Mouse (Mus musculus) E14TG2a.4 (cell line): ENCODE results near the gene Eef2k.

Experiments used
- H3K27me3 ChIP-seq: 2 replicates; pipeline ENCODE4 v1.6.1; 2014; ENCODE audit warnings: low read length, control low read depth; ENCODE audit not compliant: insufficient read depth
- H3K36me3 ChIP-seq: 2 replicates; pipeline ENCODE4 v1.6.1; 2014; ENCODE audit warnings: low read length, control low read depth; ENCODE audit not compliant: insufficient read depth
- H3K4me1 ChIP-seq: replicated peaks from 2 replicates; pipeline ENCODE4 v1.6.1; 2014; ENCODE audit warnings: low read depth, low read length, control low read depth
- H3K4me3 ChIP-seq: replicated peaks from 2 replicates; pipeline ENCODE4 v1.5.1; 2014; ENCODE audit warnings: mild to moderate bottlenecking, low read length
- H3K9me3 ChIP-seq: 2 replicates; pipeline ENCODE4 v1.6.1; 2014; ENCODE audit warnings: low read length, control low read depth
- CTCF ChIP-seq: conservative IDR thresholded peaks from 2 replicates; pipeline ENCODE4 v1.5.1; 2014; ENCODE audit warnings: low read length
- NANOG ChIP-seq: IDR thresholded peaks from 2 replicates; pipeline ENCODE4 v1.6.1; 2014; ENCODE audit warnings: borderline replicate concordance, low read length, mixed read lengths
- POU5F1 ChIP-seq: IDR thresholded peaks from 2 replicates; pipeline ENCODE4 v1.6.1; 2014; ENCODE audit warnings: low read length, borderline replicate concordance

Gene Eef2k

DNA sequence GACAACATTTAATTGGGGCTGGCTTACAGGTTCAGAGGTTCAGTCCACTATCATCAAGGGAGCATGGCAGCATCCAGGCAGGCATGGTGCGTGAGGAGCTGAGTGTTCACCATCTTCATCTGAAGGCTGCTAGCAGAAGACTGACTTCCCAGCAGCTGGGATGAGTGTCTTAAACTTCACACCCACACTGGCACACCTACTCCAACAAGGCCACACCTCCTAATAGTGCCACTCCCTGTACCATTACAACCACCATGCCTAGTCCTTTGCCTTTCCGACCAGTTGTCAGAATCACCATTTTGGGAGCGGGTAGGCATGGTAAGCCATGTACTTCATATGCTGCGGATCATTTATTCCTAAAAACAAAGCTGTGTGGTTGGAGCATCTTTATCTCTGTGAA, 38.1 kb downstream of the Eef2k start:
- no peaks in the 10 kb centered on the region for H3K27me3 ChIP-seq
- H3K4me3 ChIP-seq, result no peak overlapping the region
- no peak for TF ChIP-seq POU5F1
- no peak for TF ChIP-seq NANOG
- no peak for TF ChIP-seq CTCF
- 0 out of 2 replicates have a peak, but pooled peaks cover 4% of the 10 kb centered on the region for H3K4me1 ChIP-seq
- H3K36me3 ChIP-seq, result peaks cover 39% of the 10 kb centered on the region
- peaks cover 9% of the 10 kb centered on the region for H3K9me3 ChIP-seq

DNA sequence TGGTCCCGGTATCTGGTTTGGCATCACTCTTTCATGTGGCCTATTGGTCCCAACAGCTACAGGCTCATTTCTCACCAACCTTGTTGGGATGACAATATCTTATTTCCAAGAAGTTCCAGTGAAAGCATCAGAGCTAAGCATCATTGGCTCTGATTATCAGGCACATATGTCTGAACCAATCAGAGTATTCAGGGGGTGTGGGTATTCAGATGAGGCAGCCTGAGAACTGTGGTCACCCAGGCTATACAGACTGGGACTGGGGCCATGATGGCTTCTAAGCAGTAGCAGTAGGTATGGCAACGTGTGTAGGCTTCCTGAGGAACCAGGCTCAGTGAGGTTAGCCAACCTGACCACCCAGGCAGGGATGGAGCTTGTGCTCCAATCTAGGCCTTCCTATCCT, 38.8 kb downstream of the Eef2k start:
- peaks cover 9% of the 10 kb centered on the region for H3K9me3 ChIP-seq
- no peak overlapping the region for H3K4me3 ChIP-seq
- H3K27me3 ChIP-seq, result no peaks in the 10 kb centered on the region
- TF ChIP-seq NANOG (no peak), POU5F1 (no peak), CTCF (no peak)
- H3K4me1 ChIP-seq, result no peaks in the 10 kb centered on the region
- peaks cover 46% of the 10 kb centered on the region for H3K36me3 ChIP-seq

DNA sequence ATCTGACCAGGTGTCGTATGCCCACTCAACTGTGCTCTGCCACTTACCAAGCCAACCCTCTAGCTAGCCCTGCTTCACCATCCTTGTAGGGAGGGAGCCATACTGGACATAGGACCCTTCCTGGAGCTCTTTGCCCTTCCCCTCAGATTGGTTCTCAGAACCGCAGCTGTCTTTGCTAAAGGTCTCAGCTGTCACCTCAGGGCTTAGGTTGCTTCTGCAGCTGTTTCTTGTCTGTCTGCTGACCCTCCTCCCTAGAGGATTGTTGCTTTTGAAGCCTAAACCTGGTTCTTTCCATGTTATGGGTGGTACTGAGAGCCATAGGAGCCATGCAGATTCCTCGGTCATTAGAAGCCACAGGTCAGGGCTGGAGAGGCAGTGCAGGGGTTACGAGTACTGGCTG, 40.0 kb downstream of the Eef2k start:
- Histone ChIP-seq H3K27me3 (no peaks in the 10 kb centered on the region), H3K36me3 (peaks cover 58% of the 10 kb centered on the region), H3K9me3 (peaks cover 9% of the 10 kb centered on the region), H3K4me1 (no peaks in the 10 kb centered on the region), H3K4me3 (no peak overlapping the region)
- no peak for TF ChIP-seq CTCF
- TF ChIP-seq NANOG, result no peak
- TF ChIP-seq POU5F1, result no peak

DNA sequence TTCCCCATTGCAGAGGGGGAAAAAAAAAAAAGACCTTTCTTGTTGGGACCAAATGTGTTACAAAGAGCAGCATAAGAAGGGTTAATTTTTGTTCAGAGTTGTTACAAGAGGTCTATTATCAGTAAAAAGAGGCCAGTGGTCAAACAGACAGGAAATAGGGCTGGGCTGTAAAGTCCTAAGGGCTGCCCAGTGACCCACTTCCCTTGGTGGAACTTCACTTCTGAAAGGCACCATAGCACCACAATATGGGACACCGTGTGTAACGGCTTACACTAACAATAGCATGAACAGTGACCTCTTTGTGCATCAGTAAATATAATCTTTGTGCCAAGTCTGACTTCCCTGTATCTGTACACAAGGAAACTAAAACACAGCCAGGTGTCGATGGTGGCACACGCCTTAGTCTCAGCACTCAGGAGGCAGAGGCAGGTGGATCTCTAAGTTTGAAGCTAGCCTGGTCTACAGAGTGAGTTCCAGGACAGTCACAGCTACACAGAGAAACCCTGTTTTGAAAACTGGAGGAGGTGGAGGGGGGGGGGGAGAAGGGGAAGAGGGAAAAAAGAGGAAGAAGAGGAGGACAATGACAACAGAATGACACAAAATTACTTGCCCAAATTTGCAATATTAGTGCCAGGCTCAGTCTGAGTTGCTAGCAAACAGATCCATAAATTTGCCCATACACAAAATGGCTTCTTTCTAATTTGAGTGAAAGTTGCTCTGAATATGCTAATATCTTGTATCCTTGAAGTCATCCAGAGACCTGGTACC, 41.1 kb downstream of the Eef2k start:
- TF ChIP-seq POU5F1 (no peak), NANOG (no peak)
- Histone ChIP-seq H3K36me3 (peaks cover 59% of the 10 kb centered on the region), H3K4me1 (no peaks in the 10 kb centered on the region), H3K4me3 (no peak overlapping the region), H3K27me3 (no peaks in the 10 kb centered on the region), H3K9me3 (peaks cover 9% of the 10 kb centered on the region)

DNA sequence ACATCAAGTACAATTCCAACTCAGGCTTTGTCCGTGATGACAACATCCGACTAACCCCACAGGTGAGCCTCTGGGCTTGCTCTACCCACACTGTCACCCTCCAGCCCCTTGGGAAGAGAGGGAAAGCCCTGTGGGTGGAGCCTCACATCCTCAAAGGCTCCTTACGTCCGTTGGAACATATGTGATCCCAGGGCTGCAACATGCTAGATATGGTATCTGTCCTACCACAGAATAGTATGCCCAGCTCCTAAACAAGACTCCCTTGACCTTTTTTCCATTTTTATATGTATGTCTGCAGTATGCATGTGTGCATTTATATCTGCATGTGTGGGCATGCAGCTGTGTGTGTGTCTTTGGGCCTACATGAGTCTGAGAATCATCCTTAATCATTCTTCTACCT, 42.1 kb downstream of the Eef2k start:
- H3K4me1 ChIP-seq, result no peaks in the 10 kb centered on the region
- peaks cover 65% of the 10 kb centered on the region for H3K36me3 ChIP-seq
- H3K4me3 ChIP-seq, result no peak overlapping the region
- peaks cover 9% of the 10 kb centered on the region for H3K9me3 ChIP-seq
- TF ChIP-seq CTCF, result no peak
- TF ChIP-seq POU5F1, result no peak
- TF ChIP-seq NANOG, result no peak
- no peaks in the 10 kb centered on the region for H3K27me3 ChIP-seq

DNA sequence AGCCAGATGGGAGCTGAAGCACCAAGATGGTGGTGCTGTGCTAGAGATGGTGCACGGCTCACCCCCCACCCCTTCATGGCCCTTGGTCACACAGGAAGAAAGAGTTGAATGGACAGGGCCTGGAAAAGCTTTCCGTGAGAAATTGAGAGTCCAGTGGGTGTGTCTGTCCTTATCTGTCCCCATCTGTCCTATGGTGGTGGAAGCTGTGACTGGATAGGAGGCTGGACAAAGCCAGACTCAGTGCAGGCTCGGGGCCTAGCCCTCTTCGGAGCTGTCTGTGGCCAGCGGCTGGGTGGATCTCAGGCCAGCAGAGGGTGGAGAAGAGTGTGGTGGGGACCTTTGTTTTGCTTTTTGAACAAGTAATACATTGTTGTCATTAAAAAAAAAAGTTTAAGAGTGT, 50.5 kb downstream of the Eef2k start:
- H3K36me3 ChIP-seq, result peaks cover 26% of the 10 kb centered on the region
- no peak overlapping the region for H3K4me3 ChIP-seq
- H3K9me3 ChIP-seq, result no peaks in the 10 kb centered on the region
- H3K27me3 ChIP-seq, result no peaks in the 10 kb centered on the region
- H3K4me1 ChIP-seq, result peaks cover 6% of the 10 kb centered on the region
- TF ChIP-seq POU5F1, result no peak
- TF ChIP-seq CTCF, result no peak
- no peak for TF ChIP-seq NANOG

DNA sequence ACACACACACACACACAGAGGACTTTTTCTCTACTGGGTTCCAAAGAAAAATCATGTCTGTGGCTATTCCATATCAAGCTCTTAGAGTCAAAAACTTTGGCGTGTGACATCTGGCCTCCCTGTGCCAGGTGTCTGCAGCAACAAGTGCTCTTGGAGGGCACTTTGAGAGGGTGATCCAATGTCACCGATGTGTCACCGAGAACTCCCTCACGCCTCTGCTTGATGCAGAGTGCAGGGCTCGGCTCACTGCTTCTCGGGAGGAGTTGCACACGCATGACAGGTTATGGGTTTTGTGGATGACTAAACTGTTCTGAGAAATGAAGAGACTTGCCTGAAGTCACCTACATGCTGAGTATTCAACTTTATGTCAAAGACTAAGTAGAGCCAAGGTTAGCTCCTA, 54.4 kb downstream of the Eef2k start:
- H3K9me3 ChIP-seq, result no peaks in the 10 kb centered on the region
- no peak overlapping the region for H3K4me3 ChIP-seq
- H3K27me3 ChIP-seq, result no peaks in the 10 kb centered on the region
- H3K36me3 ChIP-seq, result peaks cover 15% of the 10 kb centered on the region
- peaks cover 28% of the 10 kb centered on the region for H3K4me1 ChIP-seq
- TF ChIP-seq POU5F1 (no peak), NANOG (no peak), CTCF (no peak)

DNA sequence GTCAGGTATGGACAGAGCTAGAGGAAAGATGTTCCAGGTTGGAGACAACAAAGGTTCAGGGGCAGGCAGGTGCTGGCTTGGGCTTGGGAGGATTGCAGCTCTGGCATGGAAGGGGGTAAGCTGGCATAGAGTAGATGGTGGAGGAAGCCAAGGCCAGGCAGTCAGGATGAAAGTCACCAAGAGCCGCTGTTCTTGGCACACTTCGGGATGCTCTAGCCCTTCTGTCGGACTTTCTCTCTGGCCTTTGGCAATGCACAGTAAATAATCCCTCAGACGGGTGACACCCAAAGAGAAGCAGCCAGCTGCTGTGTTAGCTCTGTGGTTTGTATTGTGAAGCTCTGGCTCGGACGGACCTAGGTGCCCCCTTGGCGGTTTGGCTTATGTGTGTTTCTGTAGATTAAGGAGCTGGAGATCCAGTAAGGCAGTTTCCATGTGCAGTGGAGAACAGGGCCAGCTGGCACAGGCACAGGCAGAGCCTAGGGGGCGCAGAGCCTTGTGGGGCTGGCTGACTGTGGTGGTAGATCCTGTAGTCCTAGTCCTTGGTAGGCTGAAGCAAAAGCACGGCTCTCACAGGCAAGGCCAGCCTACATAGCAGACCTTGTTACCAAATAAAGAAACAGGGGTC, 55.2 kb downstream of the Eef2k start:
- Histone ChIP-seq H3K36me3 (peaks cover 15% of the 10 kb centered on the region), H3K4me1 (peaks cover 31% of the 10 kb centered on the region), H3K9me3 (no peaks in the 10 kb centered on the region), H3K4me3 (no peak overlapping the region), H3K27me3 (no peaks in the 10 kb centered on the region)
- TF ChIP-seq POU5F1, result no peak
- no peak for TF ChIP-seq NANOG
- no peak for TF ChIP-seq CTCF
